Mouse (Mus musculus) stomach, postnatal 0 days (tissue): Measurements from ENCODE around the gene Nt5e.

ENCODE experiments used
- CTCF ChIP-seq: IDR thresholded peaks from 2 replicates; pipeline ENCODE4 v1.5.1; 2016; ENCODE audit warnings: antibody characterized with exemption, low read depth, mild to moderate bottlenecking, moderate library complexity
- EP300 ChIP-seq: optimal IDR thresholded peaks from 2 replicates; pipeline ENCODE3; 2016; ENCODE audit warnings: antibody characterized with exemption

GRCm38 (mm10) chr9:88352741-88353140, 25.7 kb downstream of the Nt5e start:
- no peak for TF ChIP-seq CTCF
- TF ChIP-seq EP300 = no peak
